Mouse (Mus musculus): Measurements from ENCODE around the gene Olfr1192-ps1.
"Not testable (repeated sequence)": the region's sequence is repeated elsewhere in the genome, so short reads cannot be mapped to it uniquely, and the experiment has no call there.

Gene Olfr1192-ps1

DNA sequence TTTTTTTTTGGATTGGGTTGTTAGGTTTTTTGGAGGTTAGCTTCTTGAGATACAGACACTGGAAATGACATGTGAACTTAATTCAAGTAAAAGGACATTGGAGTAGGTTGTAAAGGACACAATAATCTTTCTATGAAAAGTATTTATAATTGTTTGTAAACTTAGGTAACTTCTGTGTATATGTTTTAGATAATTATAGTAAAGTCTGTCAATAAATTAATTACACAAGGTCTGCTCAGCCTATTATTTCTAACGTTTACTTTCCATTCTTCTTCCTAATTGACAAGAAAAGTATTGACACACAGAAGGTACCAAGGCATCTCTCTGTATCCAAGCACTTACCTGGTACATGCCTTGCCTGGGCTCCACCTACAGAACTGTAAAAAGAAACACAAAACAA, at the start of gene Olfr1192-ps1:
TSS of gene Olfr1192-ps1 (plus strand) at position 301 of the 400 bp plus-strand sequence.
- no peak for DNase-seq

DNA sequence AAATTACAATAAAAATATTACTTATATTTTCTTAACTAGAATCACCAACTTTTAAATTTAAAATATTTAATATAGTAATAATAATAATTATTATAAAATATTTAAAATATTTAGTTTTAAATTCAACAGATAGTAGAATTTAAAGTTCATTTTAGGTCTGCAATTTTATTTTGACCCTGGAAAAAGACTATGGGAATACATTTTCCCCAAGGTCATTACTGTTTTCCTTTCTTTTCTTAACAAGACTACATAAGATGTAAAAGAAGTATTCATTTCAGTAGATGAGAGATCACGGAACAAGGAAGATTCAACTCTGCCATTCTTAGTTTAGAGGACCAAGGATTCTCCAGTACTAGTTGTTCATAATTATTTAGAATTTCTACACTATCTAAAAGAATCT, 8.1 kb upstream of the Olfr1192-ps1 start, which contains the start of gene Olfr1191-ps1:
TSS of gene Olfr1191-ps1 (plus strand) at position 301 of the 400 bp plus-strand sequence.
- not testable (repeated sequence) for DNase-seq

DNA sequence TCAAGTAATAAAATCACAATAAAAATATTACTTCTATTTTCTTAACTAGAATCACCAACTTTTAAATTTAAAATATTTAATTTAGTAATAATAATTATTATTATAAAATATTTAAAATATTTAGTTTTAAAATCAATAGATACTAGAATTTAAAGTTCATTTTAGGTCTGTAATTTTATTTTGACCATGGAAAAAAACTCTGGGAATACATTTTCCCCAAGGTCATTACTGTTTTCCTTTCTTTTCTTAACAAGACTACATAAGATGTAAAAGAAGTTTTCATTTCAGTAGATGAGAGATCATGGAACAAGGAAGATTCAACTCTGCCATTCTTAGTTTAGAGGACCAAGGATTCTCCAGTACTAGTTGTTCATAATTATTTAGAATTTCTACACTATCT, 27.0 kb downstream of the Olfr1192-ps1 start, which contains the start of gene Olfr1193:
TSS of gene Olfr1193 (plus strand) at position 301 of the 400 bp plus-strand sequence.
- DNase-seq: not testable (repeated sequence)

DNA sequence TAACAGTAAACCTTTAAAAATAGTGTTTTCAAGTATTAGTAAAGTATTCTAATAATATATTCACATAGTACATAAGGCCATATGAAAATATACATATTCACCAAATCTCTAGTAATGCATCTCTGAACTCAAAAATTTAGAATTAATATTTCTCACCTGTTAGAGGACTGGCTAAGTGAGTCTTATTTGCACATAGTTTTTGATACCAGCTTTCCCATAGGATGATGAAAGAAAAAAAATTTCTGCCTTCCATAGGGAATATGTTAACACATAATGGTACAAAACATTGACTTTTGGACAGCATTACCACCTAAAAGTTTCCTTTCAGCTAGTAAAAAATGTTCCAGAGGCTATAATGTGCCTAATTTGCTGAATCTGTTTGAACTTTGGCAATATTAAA, 40.8 kb downstream of the Olfr1192-ps1 start, which contains the start of gene Olfr1195:
TSS of gene Olfr1195 (minus strand) at position 101 of the 400 bp plus-strand sequence.
- no peak for DNase-seq

DNA sequence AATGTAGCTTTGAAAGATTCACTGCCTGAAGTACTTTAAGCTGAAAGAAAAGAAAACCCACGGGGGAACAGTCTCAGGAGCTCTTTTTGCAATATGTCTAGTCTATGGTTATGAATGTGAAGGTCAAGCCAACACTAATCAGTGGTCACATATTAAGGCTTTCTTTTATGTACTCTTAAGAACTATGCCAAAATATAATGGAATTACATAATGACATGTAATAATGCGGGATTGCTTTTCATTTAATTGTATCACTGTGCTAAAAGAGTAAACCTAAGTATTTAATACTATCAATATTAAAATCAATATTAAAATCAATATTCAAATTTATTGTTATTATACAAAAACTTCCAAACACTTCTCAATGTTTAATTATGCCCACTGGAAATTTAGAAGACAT, 56.2 kb downstream of the Olfr1192-ps1 start, which contains the start of gene Olfr1196:
TSS of gene Olfr1196 (minus strand) at position 101 of the 400 bp plus-strand sequence.
- DNase-seq: no peak
